ENCODE assay signal across 11 mouse cellular contexts in genomic region chr11:120248160-120248793, GRCm38 (mm10). TPM values are rescaled to one million over a fixed set of nuclear protein-coding genes. Genes with fewer than 3 reads are reported as not detected.
DNase-seq lines count a peak whose midpoint lies in the region; ATAC-seq and TF ChIP-seq lines count a peak whose summit lies in the region.
"Had no signal": no experiment of that assay in that cellular context is flagged by ENCODE, and none has a peak within 500 bp of the region (broad histone marks: within the 10 kb centered on the region; RNA-seq: fewer than 3 reads in every experiment).

No protein-coding gene starts in this region.

- no peaks in the 10 kb centered on the region for H3K27me3 ChIP-seq in heart, embryonic 12.5 days (replicated peaks)
- H3K27me3 ChIP-seq in lung, embryonic 14.5 days (ENCODE audit: insufficient read depth, low read length): no peaks in the 10 kb centered on the region
- H3K27me3 ChIP-seq in embryonic facial prominence, embryonic 10.5 days (replicated peaks; ENCODE audit: low read depth, poor library complexity, severe bottlenecking): no peaks in the 10 kb centered on the region
- H3K27me3 ChIP-seq in hindbrain, embryonic 12.5 days: no peaks in the 10 kb centered on the region

- DNase-seq in heart, postnatal 4 days: no peak
- peak; percentile 35 for DNase-seq in lung, embryonic 14.5 days
- DNase-seq in lung, adult 2 months: no peak
- DNase-seq in embryonic facial prominence, embryonic 10.5 days (ENCODE audit: low spot score): no peak
- no peak for DNase-seq in ovary, postnatal 10 days (ENCODE audit: low spot score)
- no peak for DNase-seq in T-cell, adult 2 months (ENCODE audit: low spot score)
- DNase-seq: adrenal gland, postnatal 14 days; gastrocnemius, postnatal 25 days; layer of hippocampus, adult 9-11 months had no signal

- peak overlapping the region; percentile 44 for H3K9ac ChIP-seq in heart, embryonic 12.5 days
- no peak overlapping the region; the same call in 1 of the 2 replicates for H3K9ac ChIP-seq in lung, embryonic 14.5 days
- no peak overlapping the region for H3K9ac ChIP-seq in hindbrain, embryonic 12.5 days

- no peak for ATAC-seq in heart, embryonic 12.5 days (ENCODE audit: insufficient number of reproducible peaks, low FRiP score)
- ATAC-seq in lung, embryonic 14.5 days (ENCODE audit: insufficient read depth): no peak
- no peak for ATAC-seq in hindbrain, embryonic 12.5 days (ENCODE audit: low FRiP score)

- no peaks in the 10 kb centered on the region for H3K36me3 ChIP-seq in heart, embryonic 12.5 days
- peaks cover 2% of the 10 kb centered on the region; the same call in 1 of the 2 replicates for H3K36me3 ChIP-seq in lung, embryonic 14.5 days (ENCODE audit: insufficient read depth)
- H3K36me3 ChIP-seq in embryonic facial prominence, embryonic 10.5 days (replicated peaks): peaks cover 80% of the 10 kb centered on the region
- 0 out of 2 replicates have a peak, but pooled peaks cover 11% of the 10 kb centered on the region for H3K36me3 ChIP-seq in hindbrain, embryonic 12.5 days

- TF ChIP-seq CTCF in lung, embryonic 14.5 days (IDR thresholded peaks at IDR 0.05; ENCODE audit: low read depth): no peak
- no peak for TF ChIP-seq CTCF in lung, adult 2 months (IDR thresholded peaks at IDR 0.05; ENCODE audit: insufficient read depth, low read length)

- TF ChIP-seq POLR2A in lung, adult 2 months (IDR thresholded peaks at IDR 0.05; ENCODE audit: borderline replicate concordance, extremely low read depth, low read depth, low read length): no peak

- H3K27ac ChIP-seq in heart, embryonic 12.5 days (ENCODE audit: poor library complexity, severe bottlenecking): peak overlapping the region; percentile 65
- peak overlapping the region; percentile 42; the same call in 1 of the 2 replicates for H3K27ac ChIP-seq in lung, embryonic 14.5 days (ENCODE audit: low read depth)
- peak overlapping the region; percentile 8; the same call in 1 of the 2 replicates for H3K27ac ChIP-seq in embryonic facial prominence, embryonic 10.5 days (replicated peaks)
- peak overlapping the region; percentile 30; the same call in 1 of the 2 replicates for H3K27ac ChIP-seq in hindbrain, embryonic 12.5 days

- 68% methylated on average over 10 of the region's 10 CpGs for WGBS in heart, embryonic 12.5 days
- 73% methylated on average over 10 of the region's 10 CpGs for WGBS in lung, embryonic 14.5 days
- WGBS in lung, adult 2 months: 64% methylated on average over 10 of the region's 10 CpGs
- 86% methylated on average over 10 of the region's 10 CpGs for WGBS in embryonic facial prominence, embryonic 10.5 days
- 81% methylated on average over 10 of the region's 10 CpGs for WGBS in hindbrain, embryonic 12.5 days

- H3K4me1 ChIP-seq in heart, embryonic 12.5 days (replicated peaks): peaks cover 94% of the 10 kb centered on the region
- H3K4me1 ChIP-seq in lung, embryonic 14.5 days (ENCODE audit: insufficient read depth): peaks cover 31% of the 10 kb centered on the region
- H3K4me1 ChIP-seq in lung, adult 2 months (ENCODE audit: control insufficient read depth, insufficient read depth, low read length): peaks cover 25% of the 10 kb centered on the region
- H3K4me1 ChIP-seq in embryonic facial prominence, embryonic 10.5 days: peaks cover 97% of the 10 kb centered on the region
- H3K4me1 ChIP-seq in hindbrain, embryonic 12.5 days: peaks cover 88% of the 10 kb centered on the region

- H3K4me2 ChIP-seq in heart, embryonic 12.5 days: no peak overlapping the region
- no peak overlapping the region for H3K4me2 ChIP-seq in lung, embryonic 14.5 days
- H3K4me2 ChIP-seq in hindbrain, embryonic 12.5 days (replicated peaks): no peak overlapping the region

- no peak overlapping the region for H3K4me3 ChIP-seq in heart, embryonic 12.5 days
- no peak overlapping the region for H3K4me3 ChIP-seq in lung, embryonic 14.5 days (ENCODE audit: low read depth, low read length)
- H3K4me3 ChIP-seq in lung, adult 2 months (replicated peaks; ENCODE audit: extremely low read depth, low read depth, low read length): no peak overlapping the region
- no peak overlapping the region for H3K4me3 ChIP-seq in embryonic facial prominence, embryonic 10.5 days
- H3K4me3 ChIP-seq in hindbrain, embryonic 12.5 days: no peak overlapping the region

- H3K9me3 ChIP-seq in heart, embryonic 12.5 days (replicated peaks): no peaks in the 10 kb centered on the region
- H3K9me3 ChIP-seq in lung, embryonic 14.5 days (ENCODE audit: low read depth, low read length): no peaks in the 10 kb centered on the region
- no peaks in the 10 kb centered on the region for H3K9me3 ChIP-seq in embryonic facial prominence, embryonic 10.5 days
- H3K9me3 ChIP-seq in hindbrain, embryonic 12.5 days (replicated peaks): no peaks in the 10 kb centered on the region

RNA-seq across cellular contexts. Expression of gene Bahcc1, which starts 15.5 kb away (rescaled TPM):
- polyA plus RNA-seq in heart, embryonic 12.5 days (2016; fragmentation: Nextera tagmentation; extraction: Ambion mirVana): 6.5 and 7.6 TPM in 2 replicates
- 10 to 100 TPM; 14.1 to 16.5 TPM for total RNA-seq in heart, postnatal 4 days (2021)
- polyA plus RNA-seq in lung, embryonic 14.5 days (2014; fragmentation: Nextera tagmentation; extraction: Ambion mirVana): 14.3 and 15.6 TPM in 2 replicates
- 10.8 and 12.4 TPM in 2 replicates for polyA plus RNA-seq in lung, adult 2 months (2012; rRNA removed)
- polyA plus RNA-seq in embryonic facial prominence, embryonic 10.5 days (2016; fragmentation: Nextera tagmentation; extraction: Ambion mirVana): 18.0 and 18.4 TPM in 2 replicates
- polyA plus RNA-seq in hindbrain, embryonic 12.5 days (2016; fragmentation: Nextera tagmentation; extraction: Ambion mirVana): 21.9 and 23.8 TPM in 2 replicates

Comparison
In these comparisons a context has a peak if more than half of its experiments do, and no peak if none do; other contexts are left out.
1. H3K27ac ChIP-seq: peak in every context shown above with its lines; median percentile 65 in heart, embryonic 12.5 days; 42 in lung, embryonic 14.5 days; 30 in hindbrain, embryonic 12.5 days; 8 in embryonic facial prominence, embryonic 10.5 days.